Mouse (Mus musculus): ENCODE measurements at regions not wholly inside any gene's neighbourhood (a gene's known extent, or its start where the extent isn't known, plus 50 kb on each side); places are given as distances from the start of the nearest gene placed in this dataset.

- TF ChIP-seq POLR2A (IDR thresholded peaks at IDR 0.05; ENCODE audit: borderline replicate concordance, insufficient read depth, low read length) (no peak), CTCF (IDR thresholded peaks at IDR 0.05; ENCODE audit: borderline replicate concordance, insufficient read depth, low read depth, low read length) (no peak)
These were observed 111.2 kb upstream of the Zfp648 start for GRCm38 (mm10) chr1:154089815-154090214.
